ENCODE assay signal across 10 mouse cellular contexts in genomic region chr5:28859604-28860371, GRCm38 (mm10).
DNase-seq lines count a peak whose midpoint lies in the region; ATAC-seq and TF ChIP-seq lines count a peak whose summit lies in the region.
"Had no signal": no experiment of that assay in that cellular context is flagged by ENCODE, and none has a peak within 500 bp of the region (broad histone marks: within the 10 kb centered on the region; RNA-seq: fewer than 3 reads in every experiment).

No protein-coding gene starts in this region.

- H3K4me2 ChIP-seq in lung, postnatal 0 days (replicated peaks; ENCODE audit: low read depth, low read length), result no peak overlapping the region
- H3K4me2 ChIP-seq: liver, embryonic 15.5 days had no signal

- DNase-seq in cerebellum, adult 9-11 months, result peak; percentile 6
- no peak for DNase-seq in cerebellum, adult 11 months
- peak; percentile 72 to 92 for DNase-seq in frontal cortex, postnatal 36 days (ENCODE audit: low spot score in 2 of 2)
- DNase-seq in left cerebral cortex, postnatal 14 days (ENCODE audit: low spot score in 2 of 2), result peak; percentile 93 to 97
- DNase-seq in right cerebral cortex, adult 18-20 months, result peak; percentile 90
- no peak for DNase-seq in heart, postnatal 25 days (ENCODE audit: low spot score)
- DNase-seq in lung, postnatal 0 days (ENCODE audit: low spot score), result no peak
- no peak for DNase-seq in spleen, postnatal 4 days (ENCODE audit: low spot score in 2 of 2)
- DNase-seq: adrenal gland, postnatal 25 days had no signal

- 59% methylated on average over 9 of the region's 9 CpGs for WGBS in lung, postnatal 0 days

- H3K27me3 ChIP-seq in lung, postnatal 0 days (replicated peaks; ENCODE audit: insufficient read depth, low read length), result no peaks in the 10 kb centered on the region
- H3K27me3 ChIP-seq: liver, embryonic 15.5 days had no signal

- no peak for TF ChIP-seq CTCF in lung, postnatal 0 days (IDR thresholded peaks at IDR 0.05)

- H3K27ac ChIP-seq in lung, postnatal 0 days (ENCODE audit: low read length), result no peak overlapping the region
- H3K27ac ChIP-seq: liver, embryonic 15.5 days had no signal

- no peak for ATAC-seq in lung, postnatal 0 days

- H3K9ac ChIP-seq in lung, postnatal 0 days (replicated peaks; ENCODE audit: low read depth), result no peak overlapping the region
- H3K9ac ChIP-seq: liver, embryonic 15.5 days had no signal

- no peaks in the 10 kb centered on the region for H3K4me1 ChIP-seq in lung, postnatal 0 days (ENCODE audit: insufficient read depth, low read depth, low read length)
- H3K4me1 ChIP-seq: liver, embryonic 15.5 days had no signal

- no peak overlapping the region for H3K4me3 ChIP-seq in lung, postnatal 0 days (ENCODE audit: low read depth, low read length)
- H3K4me3 ChIP-seq: liver, embryonic 15.5 days had no signal

- intact Hi-C loops in left cerebral cortex, postnatal 14 days (cut with DNase I), result no loop called here
- intact Hi-C loops in heart, postnatal 25 days (cut with DNase I), result no loop called here

- no peak for TF ChIP-seq EP300 in lung, postnatal 0 days (IDR thresholded peaks at IDR 0.05)

- H3K36me3 ChIP-seq in lung, postnatal 0 days (ENCODE audit: insufficient read depth, low read length), result no peaks in the 10 kb centered on the region
- H3K36me3 ChIP-seq: liver, embryonic 15.5 days had no signal

- no peaks in the 10 kb centered on the region for H3K9me3 ChIP-seq in lung, postnatal 0 days (ENCODE audit: low read length)
- H3K9me3 ChIP-seq: liver, embryonic 15.5 days had no signal

Comparison
In these comparisons a context has a peak if more than half of its experiments do, and no peak if none do; other contexts are left out.
1. DNase-seq: peak in cerebellum, adult 9-11 months (single experiment), frontal cortex, postnatal 36 days (2 of 2), left cerebral cortex, postnatal 14 days (2 of 2) and right cerebral cortex, adult 18-20 months (single experiment); none in cerebellum, adult 11 months (single experiment), heart, postnatal 25 days (single experiment), lung, postnatal 0 days (single experiment) and spleen, postnatal 4 days (0 of 2).